In genomic region chr7:29043674-29044057, GRCm38 (mm10) we compare ENCODE assay signal across 8 mouse cellular contexts.
DNase-seq lines count a peak whose midpoint lies in the region; ATAC-seq and TF ChIP-seq lines count a peak whose summit lies in the region.

No protein-coding gene starts in this region.

- H3K27me3 ChIP-seq in kidney, adult 2 months (replicated peaks; ENCODE audit: control insufficient read depth, insufficient read depth, low read length), result no peaks in the 10 kb centered on the region
- H3K27me3 ChIP-seq in hindbrain, embryonic 13.5 days, result peaks cover 11% of the 10 kb centered on the region; the same call in 1 of the 2 replicates
- no peaks in the 10 kb centered on the region for H3K27me3 ChIP-seq in midbrain, embryonic 14.5 days (ENCODE audit: control insufficient read depth, insufficient read depth, low read length)

- 24% methylated on average over 11 of the region's 11 CpGs for WGBS in kidney, adult 2 months
- 37% methylated on average over 11 of the region's 11 CpGs for WGBS in hindbrain, embryonic 13.5 days
- 32% methylated on average over 11 of the region's 11 CpGs for WGBS in midbrain, embryonic 14.5 days

- no peaks in the 10 kb centered on the region for H3K9me3 ChIP-seq in hindbrain, embryonic 13.5 days
- H3K9me3 ChIP-seq in midbrain, embryonic 14.5 days (ENCODE audit: control insufficient read depth, low read length), result no peaks in the 10 kb centered on the region

- peak; percentile 24 for DNase-seq in embryo, embryonic 10.5 days (ENCODE audit: low spot score)
- DNase-seq in embryo, embryonic 9.5 days (ENCODE audit: extremely low spot score), result no peak
- peak; percentile 21 to 56 for DNase-seq in kidney, postnatal 4 days
- DNase-seq in kidney, adult 2 months, result no peak
- peak; percentile 30 for DNase-seq in midbrain, embryonic 14.5 days
- no peak for DNase-seq in spleen, adult 18-20 months
- no peak for DNase-seq in adrenal gland, postnatal 4 days (ENCODE audit: low spot score in 2 of 2)

- H3K4me3 ChIP-seq in kidney, adult 2 months (ENCODE audit: insufficient read depth, low read depth, low read length), result no peak overlapping the region
- H3K4me3 ChIP-seq in hindbrain, embryonic 13.5 days, result no peak overlapping the region
- no peak overlapping the region for H3K4me3 ChIP-seq in midbrain, embryonic 14.5 days (replicated peaks; ENCODE audit: low read depth, low read length)

- H3K4me1 ChIP-seq in kidney, adult 2 months (ENCODE audit: control insufficient read depth, insufficient read depth, low read length), result peaks cover 4% of the 10 kb centered on the region; the same call in 1 of the 2 replicates
- peaks cover 18% of the 10 kb centered on the region for H3K4me1 ChIP-seq in hindbrain, embryonic 13.5 days (replicated peaks)
- peaks cover 10% of the 10 kb centered on the region; the same call in 1 of the 2 replicates for H3K4me1 ChIP-seq in midbrain, embryonic 14.5 days (ENCODE audit: control insufficient read depth, insufficient read depth, low read length)

- no peak for TF ChIP-seq POLR2A in kidney, adult 2 months (IDR thresholded peaks at IDR 0.05; ENCODE audit: low read depth, low read length)

- H3K36me3 ChIP-seq in kidney, adult 2 months (ENCODE audit: control insufficient read depth, insufficient read depth, low read length), result no peaks in the 10 kb centered on the region
- H3K36me3 ChIP-seq in hindbrain, embryonic 13.5 days, result no peaks in the 10 kb centered on the region
- H3K36me3 ChIP-seq in midbrain, embryonic 14.5 days (ENCODE audit: control insufficient read depth, insufficient read depth, low read length), result no peaks in the 10 kb centered on the region

- ATAC-seq in hindbrain, embryonic 13.5 days (ENCODE audit: low FRiP score), result no peak; the same call in 1 of the 2 replicates
- no peak for ATAC-seq in midbrain, embryonic 14.5 days (ENCODE audit: low FRiP score, low TSS enrichment)

- 0 out of 2 replicates have a peak overlapping the region, but pooled peaks have one; percentile 4 for H3K4me2 ChIP-seq in hindbrain, embryonic 13.5 days
- H3K4me2 ChIP-seq in midbrain, embryonic 14.5 days (ENCODE audit: low read length), result peak overlapping the region; percentile 3; the same call in 1 of the 2 replicates

- H3K27ac ChIP-seq in kidney, adult 2 months (ENCODE audit: insufficient read depth, low read depth, low read length), result no peak overlapping the region
- peak overlapping the region; percentile 52; the same call in 1 of the 2 replicates for H3K27ac ChIP-seq in hindbrain, embryonic 13.5 days
- 0 out of 2 replicates have a peak overlapping the region, but pooled peaks have one; percentile 14 for H3K27ac ChIP-seq in midbrain, embryonic 14.5 days (replicated peaks; ENCODE audit: low read depth, low read length)

- TF ChIP-seq CTCF in kidney, adult 2 months (conservative IDR thresholded peaks at IDR 0.05; ENCODE audit: insufficient read depth, insufficient read length, low read depth, low read length), result no peak

- H3K9ac ChIP-seq in hindbrain, embryonic 13.5 days, result no peak overlapping the region
- H3K9ac ChIP-seq in midbrain, embryonic 14.5 days (replicated peaks; ENCODE audit: low read length), result no peak overlapping the region

Comparison
In these comparisons a context has a peak if more than half of its experiments do, and no peak if none do; other contexts are left out.
1. DNase-seq: peak in embryo, embryonic 10.5 days (single experiment), kidney, postnatal 4 days (2 of 2) and midbrain, embryonic 14.5 days (single experiment); none in embryo, embryonic 9.5 days (single experiment), kidney, adult 2 months (single experiment), spleen, adult 18-20 months (0 of 2) and adrenal gland, postnatal 4 days (0 of 2).